Mouse (Mus musculus): ENCODE measurements around the gene Ces2b. TPM values are rescaled to one million over a fixed set of nuclear protein-coding genes. Genes with fewer than 3 reads are reported as not detected.

Ces2b gene
- not detected for total RNA-seq (2023)

DNA sequence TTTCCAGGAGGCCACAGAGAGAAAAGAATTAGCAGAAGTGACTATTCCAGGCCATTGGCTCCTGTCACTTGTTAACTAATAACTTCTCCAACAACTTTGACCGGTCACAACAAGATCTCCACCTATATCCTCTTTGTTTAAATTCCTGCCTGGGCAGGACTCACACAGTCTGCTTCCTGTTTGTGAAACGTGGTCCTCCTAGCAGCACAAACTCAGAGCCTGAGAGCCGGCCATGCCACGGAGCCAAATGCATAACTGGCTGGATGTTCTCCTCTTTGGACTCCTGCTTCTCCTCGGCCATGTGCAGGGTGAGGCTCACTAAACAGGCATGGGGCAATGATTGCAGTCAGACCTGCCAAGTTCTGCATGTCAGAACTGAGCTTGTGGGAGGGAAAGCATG is at the start of gene Ces2b:
Ces2b (plus strand) TSS at position 133 of the 400 bp plus-strand sequence.

DNA sequence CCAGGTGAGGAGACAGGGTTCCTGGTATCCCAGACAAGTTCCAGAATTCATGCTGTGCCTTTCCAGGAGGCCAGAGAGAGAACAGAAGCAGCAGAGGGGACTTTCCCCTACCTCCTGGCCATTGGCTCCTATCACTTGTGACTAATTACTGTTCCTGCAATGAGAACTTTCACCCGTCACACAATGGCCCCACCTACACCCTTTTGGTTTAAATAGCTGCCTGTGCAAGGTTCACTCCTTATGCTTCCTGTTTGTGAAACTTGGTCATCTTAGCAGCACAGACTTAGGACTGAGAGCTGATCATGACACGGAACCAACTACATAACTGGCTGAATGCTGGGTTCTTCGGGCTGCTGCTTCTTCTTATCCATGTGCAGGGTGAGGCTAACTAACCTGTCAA is 15.5 kb downstream of the Ces2b start, which contains the start of gene Ces2c:
Ces2c (plus strand) TSS at position 238 of the 400 bp plus-strand sequence.

Other genes with a start within 250 kb of the Ces2b start
- gene Pdp2, start 240.1 kb upstream of the Ces2b start, total RNA-seq (2023), result 1 to 10 TPM; 3.4 to 4.0 TPM
- not detected for gene Cdh16, start 207.2 kb upstream of the Ces2b start, total RNA-seq (2023)
- 1 to 10 TPM; 1.2 to 1.3 TPM for gene Rrad, start 200.2 kb upstream of the Ces2b start, total RNA-seq (2023)
- 10 to 100 TPM; 17.4 to 17.9 TPM for gene Ciao2b, start 189.6 kb upstream of the Ces2b start, total RNA-seq (2023)
- gene Ces2a, start 97.6 kb upstream of the Ces2b start, total RNA-seq (2023), result not detected
- not detected for gene Ces2c, start 15.5 kb downstream of the Ces2b start, total RNA-seq (2023)
- gene Ces2e, start 94.7 kb downstream of the Ces2b start, total RNA-seq (2023), result under 1 TPM in 1 of 2 experiments, not detected in 1; 0.28 TPM
- under 1 TPM in 1 of 2 experiments, not detected in 1; 0.11 TPM for gene Ces2f, start 115.8 kb downstream of the Ces2b start, total RNA-seq (2023)
- gene Ces2g, start 130.1 kb downstream of the Ces2b start, total RNA-seq (2023), result 10 to 100 TPM; 13.9 to 26.1 TPM
- not detected for gene Ces2h, start 169.3 kb downstream of the Ces2b start, total RNA-seq (2023)
- not detected for gene Ces3a, start 217.0 kb downstream of the Ces2b start, total RNA-seq (2023)

Measured in neutrophil, adult 83 days (primary cell).